Mouse (Mus musculus) thymus, postnatal 25 days (tissue): ENCODE measurements around the gene Src.

ENCODE experiments used
- DNase-seq: peaks from one replicate; pipeline ENCODE4 v3.0.0; 2022

The Src gene

DNA sequence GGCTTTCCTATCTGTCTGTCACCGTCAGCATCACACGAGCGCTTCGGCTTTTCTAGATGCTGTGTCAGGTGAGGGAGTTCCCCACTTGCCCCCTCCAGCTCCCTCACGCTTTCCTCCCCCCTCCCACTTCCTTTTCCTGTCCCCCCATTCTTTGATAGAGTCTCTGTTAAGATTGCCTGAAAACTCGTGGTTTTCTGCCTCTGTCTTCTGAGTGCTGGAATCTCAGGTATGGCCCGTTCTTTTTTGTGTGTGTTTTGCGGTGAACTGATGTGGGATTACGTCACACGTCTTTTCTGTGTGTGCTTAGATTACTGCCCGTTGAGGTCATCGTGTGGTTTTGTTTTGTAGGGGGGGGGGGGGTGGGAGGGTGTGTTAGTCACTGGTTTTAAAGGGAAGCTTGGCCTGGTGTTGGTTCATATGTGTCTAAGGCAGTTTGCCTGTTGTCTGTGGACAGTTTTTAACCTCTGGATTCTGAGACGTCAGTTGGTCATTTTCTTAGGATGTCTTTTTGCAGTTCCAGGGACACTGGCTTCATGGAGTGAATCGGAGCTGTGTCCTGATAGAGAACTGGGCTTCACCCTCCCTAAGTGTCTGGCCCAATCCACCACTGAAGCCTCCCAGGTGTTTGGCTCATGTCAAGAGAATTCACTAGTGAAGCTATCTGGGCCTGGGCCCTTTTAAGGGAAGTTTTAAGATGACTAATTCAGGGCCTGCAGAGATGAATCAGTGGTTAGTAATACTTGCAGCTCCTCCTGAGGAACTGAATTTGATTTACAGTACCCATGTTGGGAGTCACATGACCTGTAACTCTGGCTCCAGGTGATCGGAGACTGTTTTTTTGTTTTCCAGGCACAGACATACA is 29.3 kb downstream of the Src start:
- peak; percentile 41 for DNase-seq

DNA sequence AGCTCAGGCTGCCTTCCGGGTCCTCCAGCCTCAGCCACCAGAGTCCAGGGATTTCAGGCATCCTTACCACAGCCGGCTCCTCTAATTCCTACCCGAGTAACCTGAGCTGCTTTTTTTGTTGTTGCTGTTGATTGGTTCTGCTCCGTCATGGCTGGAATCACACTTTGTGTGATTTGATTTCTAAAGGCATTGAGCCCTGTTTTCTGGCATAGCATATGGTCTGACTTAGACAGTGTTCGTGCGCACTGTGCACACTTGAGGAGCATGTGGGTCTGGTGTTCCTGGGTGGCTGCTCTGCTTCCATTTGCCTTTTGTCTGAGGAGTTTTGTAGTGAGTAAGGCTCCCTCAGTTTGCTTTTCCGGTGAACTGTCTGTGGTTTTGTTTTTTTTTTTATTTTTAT is 30.1 kb downstream of the Src start:
- DNase-seq = no peak

DNA sequence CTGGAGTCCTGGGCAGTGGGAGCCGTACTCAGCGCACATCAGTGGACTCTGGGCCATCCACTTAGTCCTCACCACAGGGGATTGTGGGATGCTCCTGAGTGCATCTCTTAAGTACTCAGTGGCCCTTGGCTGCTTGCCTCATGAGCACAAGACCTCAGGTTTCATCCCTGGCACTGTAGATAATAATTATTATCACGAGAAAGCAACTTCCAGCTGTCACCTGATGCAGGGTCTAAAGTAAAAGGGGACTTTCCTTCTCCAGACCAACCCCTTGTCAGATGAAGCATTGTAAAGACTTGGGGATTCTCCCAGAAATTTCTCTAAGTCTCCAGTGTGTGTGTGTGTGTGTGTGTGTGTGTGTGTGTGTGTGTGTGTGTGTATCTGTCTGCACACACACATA is 32.7 kb downstream of the Src start:
- DNase-seq = no peak

DNA sequence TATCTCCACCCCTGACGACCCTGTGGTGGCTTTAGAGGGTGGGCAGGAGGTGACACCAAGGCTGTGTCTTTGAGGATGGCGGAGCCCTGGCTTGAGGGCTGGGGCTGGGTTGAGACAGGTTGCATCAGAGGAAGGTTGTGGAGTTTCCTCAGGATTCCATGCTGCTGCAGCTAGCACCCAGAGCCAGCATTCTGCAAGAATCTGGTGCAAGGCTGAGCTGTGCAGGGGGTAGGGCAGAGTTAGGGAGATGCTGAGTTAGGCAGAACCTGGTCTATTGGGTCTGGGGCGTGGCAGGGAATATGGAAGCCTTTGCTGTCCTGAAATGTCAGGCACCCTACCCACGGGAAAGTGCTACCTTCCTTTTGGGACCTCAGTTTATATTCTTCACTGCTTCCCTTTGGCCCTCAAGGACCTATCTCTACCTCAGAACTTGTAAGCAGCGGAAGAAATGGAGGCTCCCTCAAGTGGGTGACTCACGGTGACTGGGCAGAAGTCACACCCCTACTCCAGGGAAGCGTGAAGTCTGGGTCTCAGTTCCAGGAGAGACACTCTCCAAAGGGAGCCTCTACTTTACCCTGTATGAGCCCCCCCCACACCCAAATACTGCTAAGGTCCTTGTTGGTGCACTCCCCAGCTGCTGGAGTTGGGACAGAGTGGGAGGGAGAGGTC is 33.3 kb downstream of the Src start:
- no peak for DNase-seq

GRCm38 (mm10) chr2:157457100-157457806 is 39.0 kb downstream of the Src start:
- DNase-seq = peak; percentile 91

GRCm38 (mm10) chr2:157458472-157458871 is 40.2 kb downstream of the Src start:
- peak; percentile 82 for DNase-seq

- DNase-seq = no peak
These were observed 41.5 kb downstream of the Src start for GRCm38 (mm10) chr2:157459736-157460135.

GRCm38 (mm10) chr2:157462776-157463710 is 44.8 kb downstream of the Src start:
- no peak for DNase-seq

DNA sequence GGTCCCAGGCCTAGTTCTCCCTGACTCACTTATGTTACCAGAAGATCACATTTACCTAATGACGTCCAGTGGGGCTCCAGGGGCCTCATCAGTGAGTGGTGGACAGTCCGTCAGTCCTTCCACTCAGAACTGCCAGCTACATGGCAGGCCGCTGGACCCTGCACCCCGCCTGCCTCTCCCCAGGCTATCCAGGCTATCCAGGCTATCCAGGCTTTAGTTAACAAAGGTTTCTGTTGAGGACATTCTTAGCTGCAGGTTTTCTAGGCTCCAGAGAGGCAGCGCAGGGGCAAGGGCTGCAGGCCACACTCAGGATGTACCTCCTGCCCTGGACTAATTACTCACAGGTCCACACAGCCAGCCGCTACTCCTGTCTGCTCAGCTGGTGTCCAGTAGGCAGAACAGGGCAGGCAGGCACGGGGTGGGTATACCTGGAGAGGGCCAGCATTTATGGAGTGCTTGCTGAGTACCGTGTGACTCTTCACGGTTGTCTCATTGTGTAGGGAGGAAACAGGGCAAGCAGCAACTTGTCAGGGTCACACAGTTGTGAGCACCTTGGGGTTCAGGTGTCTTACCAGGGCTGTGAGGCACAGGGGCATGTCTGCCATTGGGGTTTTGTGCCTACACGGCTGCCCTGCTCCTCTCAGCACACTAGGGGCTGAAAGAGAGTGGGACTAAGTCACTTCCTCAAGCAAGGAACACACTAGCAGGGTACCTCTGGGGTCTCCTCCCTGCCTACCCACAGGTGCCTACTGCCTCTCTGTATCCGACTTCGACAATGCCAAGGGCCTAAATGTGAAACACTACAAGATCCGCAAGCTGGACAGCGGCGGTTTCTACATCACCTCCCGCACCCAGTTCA is 45.9 kb downstream of the Src start:
- no peak for DNase-seq

GRCm38 (mm10) chr2:157464746-157465126 is 46.5 kb downstream of the Src start:
- no peak for DNase-seq

DNA sequence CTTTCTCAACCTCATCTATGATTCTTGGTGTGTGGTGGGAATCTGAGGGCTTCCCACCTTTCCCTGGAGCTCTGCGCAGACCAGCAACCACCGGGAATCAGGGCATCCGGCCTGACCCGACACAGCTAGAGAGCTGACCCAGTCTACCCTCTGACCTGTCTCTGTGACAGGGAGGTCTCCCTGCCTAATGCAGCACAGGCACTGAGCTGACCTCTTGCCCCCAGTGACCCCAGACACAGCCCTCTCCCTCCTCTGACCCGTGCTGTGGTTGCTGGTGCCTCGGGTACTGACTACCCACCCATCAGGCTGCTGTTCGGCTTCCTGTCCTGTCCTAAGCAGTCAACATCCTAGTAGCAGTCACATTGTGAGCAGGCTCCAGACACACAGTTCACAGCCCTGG is 48.6 kb downstream of the Src start:
- DNase-seq = no peak

DNA sequence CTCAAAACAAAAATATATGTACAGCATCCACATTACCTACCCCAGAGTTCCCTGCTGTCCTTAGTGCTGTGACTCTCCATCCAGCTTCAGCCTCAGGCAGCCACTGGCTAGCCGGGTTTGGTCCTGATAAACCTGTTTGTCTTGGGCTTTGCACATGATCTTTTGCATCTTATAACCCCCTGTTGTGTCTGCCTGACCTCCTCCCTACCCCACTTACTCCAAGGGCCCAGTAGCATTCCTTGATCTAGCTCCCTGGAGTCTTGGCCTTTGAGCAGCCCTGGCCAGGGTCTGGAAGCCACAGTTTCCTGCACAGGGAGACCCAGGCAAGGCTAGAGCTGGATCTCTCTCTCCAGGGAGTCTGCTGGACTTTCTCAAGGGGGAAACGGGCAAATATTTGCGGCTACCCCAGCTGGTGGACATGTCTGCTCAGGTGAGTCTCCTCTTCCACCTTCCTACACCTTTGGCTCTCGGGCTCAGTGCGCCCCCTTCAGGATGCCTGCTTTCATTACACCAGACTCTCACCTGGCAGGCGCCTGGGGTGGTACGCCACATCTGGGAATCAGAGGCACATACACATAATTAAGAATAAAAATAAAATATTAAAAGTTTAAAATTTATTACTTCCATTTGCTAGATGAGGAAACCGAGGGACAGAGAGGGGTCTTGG is 50.0 kb downstream of the Src start:
- peak; percentile 40 for DNase-seq

GRCm38 (mm10) chr2:157471292-157471691 is 53.0 kb downstream of the Src start:
- no peak for DNase-seq

GRCm38 (mm10) chr2:157471737-157472136 is 53.5 kb downstream of the Src start:
- DNase-seq = no peak

- no peak for DNase-seq
These were observed 54.2 kb downstream of the Src start for GRCm38 (mm10) chr2:157472469-157472868.

GRCm38 (mm10) chr2:157474269-157474729 is 56.1 kb downstream of the Src start:
- DNase-seq = no peak

DNA sequence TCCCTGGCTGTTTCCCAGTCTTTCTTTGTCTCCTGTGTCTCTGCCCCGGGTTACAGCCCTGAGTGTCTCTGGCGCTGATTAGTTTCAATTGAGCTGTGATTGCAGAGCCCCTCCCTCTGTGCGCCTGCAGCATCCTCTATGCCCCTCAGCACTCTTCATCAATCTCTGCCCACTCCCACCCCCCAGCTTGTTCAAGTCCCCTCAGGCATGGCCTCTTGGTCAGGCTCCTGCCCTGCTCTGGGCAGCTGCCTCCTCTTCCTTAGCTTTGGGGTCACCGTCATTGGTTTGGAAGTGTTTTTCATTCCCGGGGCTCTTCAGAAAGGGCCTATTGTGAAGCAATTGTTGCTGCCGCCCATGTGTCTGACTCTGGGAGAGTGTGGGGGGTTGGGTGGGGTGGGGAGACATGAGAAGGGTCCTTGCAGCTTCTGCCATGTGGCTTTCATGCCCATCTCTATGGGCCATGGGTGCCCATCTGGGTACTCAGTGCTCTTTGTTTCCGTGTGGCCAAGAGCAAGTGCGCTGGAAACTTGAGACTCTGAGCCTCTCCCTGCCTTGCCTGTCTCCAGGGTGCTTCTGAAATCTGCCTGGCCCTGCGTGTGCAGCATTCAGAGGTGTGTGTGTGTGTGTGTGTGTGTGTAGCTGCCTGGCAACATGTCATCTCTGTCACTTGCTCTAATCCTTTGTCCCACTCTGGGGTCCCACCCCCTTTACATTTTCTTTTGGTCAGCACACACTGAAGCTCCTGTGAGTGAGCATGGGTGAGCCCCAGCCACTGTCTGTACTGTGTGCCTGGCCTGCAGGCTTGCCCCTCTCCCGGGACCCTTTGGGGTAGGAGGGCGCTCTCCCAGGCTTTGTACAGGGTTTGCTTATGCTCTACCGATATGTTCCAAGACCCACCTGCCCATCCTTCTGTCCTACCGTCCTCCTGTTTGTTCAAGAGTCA is 57.5 kb downstream of the Src start:
- no peak for DNase-seq

- DNase-seq = no peak
These were observed 60.4 kb downstream of the Src start for GRCm38 (mm10) chr2:157478651-157479050.

- no peak for DNase-seq
These were observed 61.8 kb downstream of the Src start for GRCm38 (mm10) chr2:157479858-157480568.
